Mouse (Mus musculus) kidney, postnatal 0 days (tissue): ENCODE measurements around the gene Uchl3. TPM values are rescaled to one million over a fixed set of nuclear protein-coding genes. Genes with fewer than 3 reads are reported as not detected.

Experiments used
- ATAC-seq: fragments of 200-750 bp; cut with Nextera tagmentation; replicated peaks from 2 replicates; pipeline ENCODE4 v1.8.0; 2017; ENCODE audit warnings: low read depth, moderate number of reproducible peaks, moderate TSS enrichment, moderate library complexity; ENCODE audit not compliant: low FRiP score
- DNase-seq: peaks from one replicate; pipeline ENCODE4 v3.0.0-alpha.2; 2016; ENCODE audit warnings: low spot score
- H3K27ac ChIP-seq: fragments of 300-500 bp; sonication (generic); 2 replicates; pipeline ENCODE4 v1.5.1; 2014; ENCODE audit warnings: mild to moderate bottlenecking
- H3K27me3 ChIP-seq: fragments of 300-500 bp; sonication (generic); 2 replicates; pipeline ENCODE4 v1.6.1; 2014; ENCODE audit warnings: low read length, mixed read lengths; ENCODE audit not compliant: insufficient read depth
- H3K36me3 ChIP-seq: fragments of 300-500 bp; sonication (generic); 2 replicates; pipeline ENCODE4 v1.6.1; 2014; ENCODE audit warnings: low read length, mixed read lengths; ENCODE audit not compliant: insufficient read depth
- H3K4me1 ChIP-seq: fragments of 300-500 bp; sonication (generic); replicated peaks from 2 replicates; pipeline ENCODE4 v1.6.1; 2014; ENCODE audit warnings: antibody characterized with exemption, low read length, mixed read lengths; ENCODE audit not compliant: insufficient read depth
- H3K4me2 ChIP-seq: fragments of 300-500 bp; sonication (generic); 2 replicates; pipeline ENCODE4 v1.6.1; 2014; ENCODE audit warnings: mild to moderate bottlenecking, low read length, moderate library complexity, mixed read lengths
- H3K4me3 ChIP-seq: fragments of 300-500 bp; sonication (generic); replicated peaks from 2 replicates; pipeline ENCODE4 v1.5.1; 2014; ENCODE audit warnings: low read depth, low read length
- H3K9ac ChIP-seq: fragments of 300-500 bp; sonication (generic); 2 replicates; pipeline ENCODE4 v1.6.1; 2014; ENCODE audit warnings: low read depth, low read length
- H3K9me3 ChIP-seq: fragments of 300-500 bp; sonication (generic); replicated peaks from 2 replicates; pipeline ENCODE4 v1.6.1; 2016; ENCODE audit warnings: low read length, inconsistent platforms, mixed read lengths
- CTCF ChIP-seq: IDR thresholded peaks from 2 replicates; pipeline ENCODE4 v1.5.1; 2016; ENCODE audit warnings: antibody characterized with exemption, low read depth, mild to moderate bottlenecking, moderate library complexity
- WGBS: fragments of 180-500 bp; shearing (Covaris S2); extraction: QIAGEN DNeasy Blood & Tissue Kit; methylation state at CpG from one replicate; pipeline ENCODE4 v1.1.7; 2014; 5-methylcytosine and 5-hydroxymethylcytosine counted together
- polyA plus RNA-seq: library from polyadenylated mRNA; unstranded; fragments of >200 nt; fragmentation: Nextera tagmentation; extraction: Ambion mirVana; gene quantifications from 2 replicates; pipeline ENCODE4 v1.2.1, GENCODE M21; 2015

The Uchl3 gene
- polyA plus RNA-seq, 1 experiment from 2014 or later: 132 TPM

DNA sequence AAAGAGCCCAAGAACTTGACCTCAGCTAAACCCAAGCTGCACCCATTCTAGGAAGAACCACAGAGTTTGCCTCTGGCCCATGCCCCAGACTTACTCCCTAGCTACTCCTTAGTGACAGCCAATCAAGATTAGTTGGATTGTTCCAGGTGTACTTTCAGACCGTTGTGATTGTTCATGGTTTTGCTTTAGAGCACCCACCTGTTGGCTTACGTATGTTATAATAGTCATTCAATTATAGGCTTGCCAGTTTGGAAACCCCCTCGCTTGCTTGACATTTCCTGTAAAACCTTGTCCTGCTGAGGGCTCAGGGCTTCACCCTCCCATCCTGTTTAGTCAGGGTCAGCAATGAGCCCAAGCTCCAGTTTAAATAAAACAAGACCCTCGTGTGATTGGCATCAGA lies 50.7 kb downstream of the Uchl3 start:
- Histone ChIP-seq H3K9me3 (no peaks in the 10 kb centered on the region), H3K4me2 (no peak overlapping the region), H3K27me3 (no peaks in the 10 kb centered on the region), H3K4me1 (no peaks in the 10 kb centered on the region), H3K4me3 (no peak overlapping the region), H3K27ac (no peak overlapping the region), H3K36me3 (no peaks in the 10 kb centered on the region), H3K9ac (no peak overlapping the region)
- WGBS: 72% methylated on average over 4 of the region's 4 CpGs
- no peak for DNase-seq
- no peak for TF ChIP-seq CTCF
- no peak for ATAC-seq

DNA sequence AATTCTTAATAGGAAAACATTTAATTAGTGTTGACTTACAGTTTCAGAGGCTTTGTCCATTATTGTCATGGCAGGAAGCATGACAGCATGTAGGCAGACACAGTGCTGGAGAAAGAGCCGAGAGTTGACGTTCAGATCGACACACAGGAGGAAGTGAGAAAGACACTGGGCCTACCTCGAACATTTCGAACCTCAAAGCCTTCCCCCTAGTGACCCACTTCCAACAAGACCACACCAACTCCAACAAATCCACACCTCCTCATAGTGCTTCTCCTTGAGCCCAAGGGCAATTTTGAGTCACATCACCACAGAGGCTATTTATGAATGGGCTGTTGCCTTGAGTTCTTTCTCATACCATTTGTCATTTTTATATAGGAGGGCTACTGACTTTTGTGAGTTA lies 53.3 kb downstream of the Uchl3 start:
- no peak for TF ChIP-seq CTCF
- no peaks in the 10 kb centered on the region for H3K27me3 ChIP-seq
- H3K4me1 ChIP-seq: no peaks in the 10 kb centered on the region
- ATAC-seq: no peak
- H3K9me3 ChIP-seq: no peaks in the 10 kb centered on the region
- no peaks in the 10 kb centered on the region for H3K36me3 ChIP-seq
- H3K27ac ChIP-seq: no peak overlapping the region
- no peak overlapping the region for H3K4me2 ChIP-seq
- WGBS: 85% methylated on average over 5 of the region's 5 CpGs
- DNase-seq: no peak
- H3K4me3 ChIP-seq: no peak overlapping the region
- no peak overlapping the region for H3K9ac ChIP-seq

DNA sequence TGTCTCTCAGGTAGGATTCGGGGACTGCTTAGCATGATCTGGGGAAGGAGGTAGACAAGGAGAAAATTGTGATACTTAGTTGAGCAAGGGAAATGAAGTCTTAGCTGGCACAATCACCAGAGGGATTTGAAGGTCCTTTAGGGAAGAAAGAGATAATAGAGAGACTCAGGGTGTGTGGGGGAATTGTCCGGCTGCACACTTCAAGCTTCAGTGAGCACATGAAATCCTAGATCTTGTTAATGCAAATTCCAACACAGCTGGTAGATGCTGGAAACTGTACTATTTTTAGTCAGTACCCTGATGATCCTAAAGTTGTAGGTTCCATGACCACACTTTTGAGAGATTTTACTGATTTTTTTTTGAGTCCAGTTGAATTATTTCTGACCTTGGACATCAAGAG lies 60.6 kb downstream of the Uchl3 start:
- TF ChIP-seq CTCF: no peak
- H3K4me1 ChIP-seq: no peaks in the 10 kb centered on the region
- no peaks in the 10 kb centered on the region for H3K9me3 ChIP-seq
- H3K4me3 ChIP-seq: no peak overlapping the region
- no peaks in the 10 kb centered on the region for H3K36me3 ChIP-seq
- DNase-seq: peak; percentile 47
- WGBS: 60% methylated on average over 2 of the region's 2 CpGs
- no peak overlapping the region for H3K9ac ChIP-seq
- H3K27me3 ChIP-seq: no peaks in the 10 kb centered on the region
- no peak for ATAC-seq
- H3K4me2 ChIP-seq: no peak overlapping the region
- no peak overlapping the region for H3K27ac ChIP-seq

DNA sequence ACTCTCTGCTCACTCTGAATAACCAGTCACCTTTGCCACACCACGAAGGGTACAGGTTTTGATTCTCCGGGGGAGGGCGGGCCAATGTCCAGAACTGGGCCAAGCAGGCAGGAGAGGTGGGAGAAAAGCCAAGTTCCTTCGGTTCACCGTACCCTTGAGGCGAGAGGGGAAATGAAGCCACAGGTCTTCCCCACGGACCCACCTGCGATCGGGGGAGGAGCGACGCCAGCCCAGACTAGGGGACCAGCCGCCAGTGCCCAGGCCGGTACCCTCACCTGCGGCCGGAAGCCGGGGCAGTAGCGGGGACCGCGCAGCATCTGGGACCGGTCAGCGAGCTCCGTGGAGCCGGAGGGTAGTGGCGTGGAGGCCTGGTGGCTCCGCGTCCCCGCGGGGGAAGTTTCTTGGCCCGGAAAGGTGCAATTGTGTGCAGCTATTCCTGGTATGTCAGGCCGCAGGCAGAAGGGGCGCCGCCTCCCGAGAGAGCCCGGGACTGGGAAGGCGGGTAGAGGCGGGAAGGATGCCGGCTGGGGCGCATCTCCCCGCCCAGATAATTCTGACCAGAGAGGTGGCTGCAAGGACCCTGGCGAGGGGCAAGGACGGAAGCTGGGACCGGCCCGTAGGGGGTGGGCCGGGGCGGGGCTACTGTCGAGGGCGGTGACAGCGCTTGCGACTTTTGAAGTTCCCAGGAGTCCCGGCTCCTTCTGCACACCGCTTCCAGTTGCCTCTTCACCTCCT lies 75.6 kb downstream of the Uchl3 start, which contains the start of the genes Gm9922 and Lmo7:
Gene Gm9922 (minus strand): TSS at position 578 of the 735 bp plus-strand sequence.
Gene Lmo7 (plus strand): TSS at position 721 of the 735 bp plus-strand sequence.
- peak within 1 kb of the TSS; percentile 65 for H3K9ac ChIP-seq
- no peaks in the 10 kb centered on the region for H3K36me3 ChIP-seq
- DNase-seq (peak; percentile 82), ATAC-seq (peak; percentile 93)
- no peaks in the 10 kb centered on the region for H3K27me3 ChIP-seq
- peak within 1 kb of the TSS; percentile 70 for H3K4me3 ChIP-seq
- WGBS: under 1% methylated on average over 47 of the region's 51 CpGs
- H3K27ac ChIP-seq: peak within 1 kb of the TSS; percentile 82
- H3K9me3 ChIP-seq: no peaks in the 10 kb centered on the region
- H3K4me1 ChIP-seq: 0 out of 2 replicates have a peak, but pooled peaks cover 10% of the 10 kb centered on the region
- peak within 1 kb of the TSS; percentile 96 for H3K4me2 ChIP-seq
- TF ChIP-seq CTCF: peak; percentile 22; the same call in 1 of the 2 replicates

DNA sequence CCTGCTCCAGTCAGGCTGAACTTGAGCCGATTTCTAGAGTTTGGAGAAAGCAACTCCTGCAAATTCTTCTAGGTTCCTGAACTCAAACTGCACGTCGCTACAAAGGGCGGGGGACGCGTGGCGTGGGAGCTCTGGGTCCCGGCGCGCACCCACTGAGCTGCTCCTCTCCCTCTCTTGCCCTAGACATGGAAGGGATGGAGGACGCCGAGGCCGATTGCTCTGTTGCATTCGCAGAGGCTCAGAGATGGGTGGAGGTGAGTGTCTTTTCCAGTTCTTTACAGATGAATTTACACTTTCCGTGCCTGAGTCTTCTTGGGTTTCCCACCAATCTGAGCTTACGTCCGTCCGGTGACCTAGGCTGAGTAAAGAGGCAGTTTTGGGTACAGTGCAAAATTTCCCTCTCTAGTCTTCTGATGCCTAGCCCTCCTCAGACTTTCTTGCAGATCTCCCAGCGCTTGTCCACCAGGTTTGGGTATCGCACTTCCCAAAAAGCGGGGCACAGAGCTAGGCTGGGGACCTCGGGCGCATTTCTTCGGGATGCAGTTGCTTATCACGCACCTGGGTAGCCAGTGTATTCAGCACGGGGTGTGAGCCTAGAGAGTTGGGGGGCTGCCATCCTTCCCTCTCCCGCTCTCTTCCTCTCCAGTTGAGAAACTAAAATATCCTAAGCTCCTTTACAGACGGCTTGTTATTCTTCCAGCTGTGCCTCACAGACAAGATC lies 76.4 kb downstream of the Uchl3 start:
- H3K27me3 ChIP-seq: no peaks in the 10 kb centered on the region
- peak overlapping the region; percentile 70 for H3K4me3 ChIP-seq
- peak overlapping the region; percentile 65 for H3K9ac ChIP-seq
- no peaks in the 10 kb centered on the region for H3K36me3 ChIP-seq
- WGBS: 2% methylated on average over 28 of the region's 28 CpGs
- TF ChIP-seq CTCF: no peak
- peak; percentile 44 for ATAC-seq
- DNase-seq: no peak
- H3K4me2 ChIP-seq: peak overlapping the region; percentile 96
- H3K27ac ChIP-seq: peak overlapping the region; percentile 82; the same call in 1 of the 2 replicates
- H3K4me1 ChIP-seq: 0 out of 2 replicates have a peak, but pooled peaks cover 10% of the 10 kb centered on the region
- H3K9me3 ChIP-seq: no peaks in the 10 kb centered on the region

DNA sequence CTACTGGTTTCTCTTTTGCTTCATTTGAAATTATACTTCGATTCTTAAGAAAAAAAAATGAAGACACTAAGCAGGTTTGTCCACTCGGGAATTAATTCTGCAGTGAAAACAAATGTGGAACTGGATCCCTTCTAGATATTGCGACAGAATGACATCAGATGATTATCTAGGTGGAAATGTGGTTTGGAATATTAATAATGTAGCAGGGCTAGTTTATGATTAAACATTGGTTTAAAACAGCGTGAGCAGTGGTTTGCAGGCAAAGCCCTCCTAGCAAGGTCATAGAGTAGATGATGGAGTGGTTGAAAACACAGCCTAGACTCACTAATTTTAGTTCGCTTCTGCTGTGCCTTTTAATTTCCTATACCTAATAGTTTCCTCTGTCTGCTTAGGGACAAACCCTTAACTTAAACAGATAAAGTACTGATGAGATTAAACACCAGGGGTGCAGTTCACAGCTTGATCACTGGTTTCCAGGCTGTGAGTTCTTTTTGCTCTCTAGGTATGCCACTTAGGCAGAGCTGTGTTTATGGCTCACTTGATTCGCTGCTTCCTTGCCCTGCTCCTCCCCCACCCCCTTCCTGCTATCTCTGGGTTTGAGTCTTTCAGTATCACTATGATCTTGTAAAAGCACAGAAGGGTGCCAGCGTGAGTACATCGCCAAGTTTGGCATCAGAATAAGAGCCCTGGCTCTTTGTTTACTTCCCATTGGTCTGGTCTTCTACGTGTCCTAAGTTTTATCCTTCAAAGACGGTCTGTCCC lies 80.0 kb downstream of the Uchl3 start:
- 0 out of 2 replicates have a peak, but pooled peaks cover 7% of the 10 kb centered on the region for H3K4me1 ChIP-seq
- no peak for TF ChIP-seq CTCF
- H3K9me3 ChIP-seq: no peaks in the 10 kb centered on the region
- H3K4me3 ChIP-seq: no peak overlapping the region
- peak overlapping the region; percentile 2; the same call in 1 of the 2 replicates for H3K27ac ChIP-seq
- no peaks in the 10 kb centered on the region for H3K36me3 ChIP-seq
- H3K9ac ChIP-seq: no peak overlapping the region
- 26% methylated on average over 10 of the region's 10 CpGs for WGBS
- ATAC-seq: no peak
- no peaks in the 10 kb centered on the region for H3K27me3 ChIP-seq
- peak overlapping the region; percentile 25; the same call in 1 of the 2 replicates for H3K4me2 ChIP-seq
- no peak for DNase-seq
